Mouse (Mus musculus): ENCODE measurements around the gene St7. TPM values are rescaled to one million over a fixed set of nuclear protein-coding genes. Genes with fewer than 3 reads are reported as not detected.

Gene St7
- polyA plus RNA-seq, 1 experiment from 2014 or later, result 25.0 TPM

GRCm38 (mm10) chr6:17824735-17825134 is 132.0 kb downstream of the St7 start:
- 92% methylated on average over 1 of the region's 1 CpGs for WGBS
- ATAC-seq (ENCODE audit: low read depth) (no peak), DNase-seq (ENCODE audit: low spot score) (no peak)
- no peak overlapping the region for H3K4me2 ChIP-seq (ENCODE audit: low read depth, low read length)
- no peaks in the 10 kb centered on the region for H3K27me3 ChIP-seq (replicated peaks; ENCODE audit: control insufficient read depth, insufficient read depth, low read length)
- no peak overlapping the region for H3K9ac ChIP-seq (ENCODE audit: low read depth, low read length)
- no peak overlapping the region for H3K27ac ChIP-seq (replicated peaks; ENCODE audit: low read depth, low read length)
- no peak overlapping the region for H3K4me3 ChIP-seq (ENCODE audit: low read depth, low read length)
- 0 out of 2 replicates have a peak, but pooled peaks cover 1% of the 10 kb centered on the region for H3K9me3 ChIP-seq (ENCODE audit: control insufficient read depth, low read length)
- H3K4me1 ChIP-seq (ENCODE audit: control insufficient read depth, insufficient read depth, low read length), result no peaks in the 10 kb centered on the region
- no peaks in the 10 kb centered on the region for H3K36me3 ChIP-seq (ENCODE audit: control insufficient read depth, insufficient read depth, low read length)

GRCm38 (mm10) chr6:17828382-17828781 is 135.6 kb downstream of the St7 start:
- no peaks in the 10 kb centered on the region for H3K4me1 ChIP-seq (ENCODE audit: control insufficient read depth, insufficient read depth, low read length)
- ATAC-seq (ENCODE audit: low read depth) (0 out of 2 replicates have a peak, but pooled peaks have one; percentile 18), DNase-seq (ENCODE audit: low spot score) (no peak)
- no peaks in the 10 kb centered on the region for H3K27me3 ChIP-seq (replicated peaks; ENCODE audit: control insufficient read depth, insufficient read depth, low read length)
- H3K36me3 ChIP-seq (ENCODE audit: control insufficient read depth, insufficient read depth, low read length), result 0 out of 2 replicates have a peak, but pooled peaks cover 9% of the 10 kb centered on the region
- WGBS, result 76% methylated on average over 4 of the region's 4 CpGs
- H3K4me3 ChIP-seq (ENCODE audit: low read depth, low read length), result no peak overlapping the region
- H3K4me2 ChIP-seq (ENCODE audit: low read depth, low read length), result no peak overlapping the region
- 0 out of 2 replicates have a peak, but pooled peaks cover 10% of the 10 kb centered on the region for H3K9me3 ChIP-seq (ENCODE audit: control insufficient read depth, low read length)
- H3K9ac ChIP-seq (ENCODE audit: low read depth, low read length), result no peak overlapping the region
- H3K27ac ChIP-seq (replicated peaks; ENCODE audit: low read depth, low read length), result no peak overlapping the region

GRCm38 (mm10) chr6:17829981-17830380 is 137.2 kb downstream of the St7 start:
- Histone ChIP-seq H3K9me3 (ENCODE audit: control insufficient read depth, low read length) (0 out of 2 replicates have a peak, but pooled peaks cover 10% of the 10 kb centered on the region), H3K4me3 (ENCODE audit: low read depth, low read length) (no peak overlapping the region), H3K27me3 (replicated peaks; ENCODE audit: control insufficient read depth, insufficient read depth, low read length) (no peaks in the 10 kb centered on the region), H3K9ac (ENCODE audit: low read depth, low read length) (no peak overlapping the region), H3K27ac (replicated peaks; ENCODE audit: low read depth, low read length) (no peak overlapping the region), H3K4me1 (ENCODE audit: control insufficient read depth, insufficient read depth, low read length) (no peaks in the 10 kb centered on the region), H3K36me3 (ENCODE audit: control insufficient read depth, insufficient read depth, low read length) (peaks cover 11% of the 10 kb centered on the region; the same call in 1 of the 2 replicates), H3K4me2 (ENCODE audit: low read depth, low read length) (no peak overlapping the region)
- DNase-seq (ENCODE audit: low spot score), result no peak
- 81% methylated on average over 1 of the region's 1 CpGs for WGBS
- ATAC-seq (ENCODE audit: low read depth), result no peak

GRCm38 (mm10) chr6:17834493-17834892 is 141.8 kb downstream of the St7 start:
- 44% methylated on average over 7 of the region's 7 CpGs for WGBS

GRCm38 (mm10) chr6:17835693-17836092 is 143.0 kb downstream of the St7 start:
- H3K27ac ChIP-seq (replicated peaks; ENCODE audit: low read depth, low read length), result no peak overlapping the region
- H3K9me3 ChIP-seq (ENCODE audit: control insufficient read depth, low read length), result no peaks in the 10 kb centered on the region
- no peak overlapping the region for H3K4me3 ChIP-seq (ENCODE audit: low read depth, low read length)
- no peak overlapping the region for H3K4me2 ChIP-seq (ENCODE audit: low read depth, low read length)
- DNase-seq (ENCODE audit: low spot score) (no peak), ATAC-seq (ENCODE audit: low read depth) (no peak)
- peaks cover 5% of the 10 kb centered on the region; the same call in 1 of the 2 replicates for H3K36me3 ChIP-seq (ENCODE audit: control insufficient read depth, insufficient read depth, low read length)
- no peaks in the 10 kb centered on the region for H3K27me3 ChIP-seq (replicated peaks; ENCODE audit: control insufficient read depth, insufficient read depth, low read length)
- no peak overlapping the region for H3K9ac ChIP-seq (ENCODE audit: low read depth, low read length)
- H3K4me1 ChIP-seq (ENCODE audit: control insufficient read depth, insufficient read depth, low read length), result no peaks in the 10 kb centered on the region
- WGBS, result 71% methylated on average over 6 of the region's 6 CpGs

More at GRCm38 (mm10) chr6:17834493-17834892, 141.8 kb downstream of the St7 start:
- Histone ChIP-seq H3K9me3 (ENCODE audit: control insufficient read depth, low read length) (0 out of 2 replicates have a peak, but pooled peaks cover 10% of the 10 kb centered on the region), H3K9ac (ENCODE audit: low read depth, low read length) (no peak overlapping the region), H3K36me3 (ENCODE audit: control insufficient read depth, insufficient read depth, low read length) (peaks cover 14% of the 10 kb centered on the region; the same call in 1 of the 2 replicates), H3K4me2 (ENCODE audit: low read depth, low read length) (no peak overlapping the region), H3K4me3 (ENCODE audit: low read depth, low read length) (no peak overlapping the region), H3K4me1 (ENCODE audit: control insufficient read depth, insufficient read depth, low read length) (no peaks in the 10 kb centered on the region), H3K27me3 (replicated peaks; ENCODE audit: control insufficient read depth, insufficient read depth, low read length) (no peaks in the 10 kb centered on the region), H3K27ac (replicated peaks; ENCODE audit: low read depth, low read length) (no peak overlapping the region)
- peak; percentile 66 for DNase-seq (ENCODE audit: low spot score)
- ATAC-seq (ENCODE audit: low read depth), result no peak

GRCm38 (mm10) chr6:17837676-17838075 is 144.9 kb downstream of the St7 start:
- Histone ChIP-seq H3K27me3 (replicated peaks; ENCODE audit: control insufficient read depth, insufficient read depth, low read length) (no peaks in the 10 kb centered on the region), H3K36me3 (ENCODE audit: control insufficient read depth, insufficient read depth, low read length) (peaks cover 5% of the 10 kb centered on the region; the same call in 1 of the 2 replicates), H3K9ac (ENCODE audit: low read depth, low read length) (no peak overlapping the region), H3K4me2 (ENCODE audit: low read depth, low read length) (no peak overlapping the region), H3K27ac (replicated peaks; ENCODE audit: low read depth, low read length) (no peak overlapping the region), H3K9me3 (ENCODE audit: control insufficient read depth, low read length) (no peaks in the 10 kb centered on the region), H3K4me1 (ENCODE audit: control insufficient read depth, insufficient read depth, low read length) (no peaks in the 10 kb centered on the region), H3K4me3 (ENCODE audit: low read depth, low read length) (no peak overlapping the region)
- DNase-seq (ENCODE audit: low spot score) (peak; percentile 60), ATAC-seq (ENCODE audit: low read depth) (no peak)
- 80% methylated on average over 1 of the region's 1 CpGs for WGBS

GRCm38 (mm10) chr6:17840431-17840830 is 147.7 kb downstream of the St7 start:
- no peak for DNase-seq (ENCODE audit: low spot score)
- no peak for ATAC-seq (ENCODE audit: low read depth)
- Histone ChIP-seq H3K4me1 (ENCODE audit: control insufficient read depth, insufficient read depth, low read length) (no peaks in the 10 kb centered on the region), H3K27me3 (replicated peaks; ENCODE audit: control insufficient read depth, insufficient read depth, low read length) (no peaks in the 10 kb centered on the region), H3K4me3 (ENCODE audit: low read depth, low read length) (no peak overlapping the region), H3K9ac (ENCODE audit: low read depth, low read length) (no peak overlapping the region), H3K36me3 (ENCODE audit: control insufficient read depth, insufficient read depth, low read length) (no peaks in the 10 kb centered on the region), H3K27ac (replicated peaks; ENCODE audit: low read depth, low read length) (no peak overlapping the region), H3K9me3 (ENCODE audit: control insufficient read depth, low read length) (no peaks in the 10 kb centered on the region), H3K4me2 (ENCODE audit: low read depth, low read length) (no peak overlapping the region)
- WGBS, result 78% methylated on average over 19 of the region's 29 CpGs

GRCm38 (mm10) chr6:17842759-17843158 is 150.0 kb downstream of the St7 start:
- H3K4me1 ChIP-seq (ENCODE audit: control insufficient read depth, insufficient read depth, low read length), result no peaks in the 10 kb centered on the region
- WGBS, result 31% methylated on average over 3 of the region's 3 CpGs

GRCm38 (mm10) chr6:17851316-17851715 is 158.6 kb downstream of the St7 start:
- Histone ChIP-seq H3K4me2 (ENCODE audit: low read depth, low read length) (no peak overlapping the region), H3K36me3 (ENCODE audit: control insufficient read depth, insufficient read depth, low read length) (0 out of 2 replicates have a peak, but pooled peaks cover 15% of the 10 kb centered on the region), H3K4me3 (ENCODE audit: low read depth, low read length) (no peak overlapping the region), H3K27ac (replicated peaks; ENCODE audit: low read depth, low read length) (no peak overlapping the region), H3K27me3 (replicated peaks; ENCODE audit: control insufficient read depth, insufficient read depth, low read length) (no peaks in the 10 kb centered on the region), H3K9me3 (ENCODE audit: control insufficient read depth, low read length) (no peaks in the 10 kb centered on the region), H3K4me1 (ENCODE audit: control insufficient read depth, insufficient read depth, low read length) (no peaks in the 10 kb centered on the region), H3K9ac (ENCODE audit: low read depth, low read length) (no peak overlapping the region)
- DNase-seq (ENCODE audit: low spot score) (peak; percentile 20), ATAC-seq (ENCODE audit: low read depth) (no peak)
- WGBS, result 63% methylated on average over 2 of the region's 2 CpGs

More at GRCm38 (mm10) chr6:17842759-17843158, 150.0 kb downstream of the St7 start:
- H3K9me3 ChIP-seq (ENCODE audit: control insufficient read depth, low read length), result no peaks in the 10 kb centered on the region
- 0 out of 2 replicates have a peak, but pooled peaks cover 5% of the 10 kb centered on the region for H3K36me3 ChIP-seq (ENCODE audit: control insufficient read depth, insufficient read depth, low read length)
- no peak overlapping the region for H3K4me3 ChIP-seq (ENCODE audit: low read depth, low read length)
- ATAC-seq (ENCODE audit: low read depth) (no peak), DNase-seq (ENCODE audit: low spot score) (peak; percentile 52)
- no peaks in the 10 kb centered on the region for H3K27me3 ChIP-seq (replicated peaks; ENCODE audit: control insufficient read depth, insufficient read depth, low read length)
- H3K4me2 ChIP-seq (ENCODE audit: low read depth, low read length), result no peak overlapping the region
- no peak overlapping the region for H3K9ac ChIP-seq (ENCODE audit: low read depth, low read length)
- no peak overlapping the region for H3K27ac ChIP-seq (replicated peaks; ENCODE audit: low read depth, low read length)

Data from embryonic facial prominence, embryonic 14.5 days (tissue).